Mouse (Mus musculus) G1E (cell line): ENCODE measurements around the gene Grid2ip. TPM values are rescaled to one million over a fixed set of nuclear protein-coding genes. Genes with fewer than 3 reads are reported as not detected.
A peak's percentile ranks its signal among the peaks of the same experiment; 100 is the strongest.

Experiments
- ATAC-seq: 2 replicates; pipeline ENCODE4 v1.8.0; 2016; ENCODE audit warnings: mild to moderate bottlenecking; ENCODE audit not compliant: insufficient number of reproducible peaks, poor library complexity, low FRiP score, severe bottlenecking; ENCODE audit errors: extremely low read depth
- DNase-seq: peaks from one replicate; pipeline ENCODE4 v3.0.0; 2012; ENCODE audit warnings: low spot score
- H3K27me3 ChIP-seq: 2 replicates; pipeline ENCODE4 v1.6.1; 2012; ENCODE audit warnings: mild to moderate bottlenecking, low read length, inconsistent platforms; ENCODE audit not compliant: insufficient read depth
- H3K36me3 ChIP-seq: replicated peaks from 2 replicates; pipeline ENCODE3; 2012; ENCODE audit warnings: mild to moderate bottlenecking, inconsistent platforms
- H3K4me1 ChIP-seq: 2 replicates; pipeline ENCODE4 v1.6.1; 2012; ENCODE audit warnings: low read depth, low read length, inconsistent platforms, mixed read lengths; ENCODE audit not compliant: insufficient read depth
- H3K4me3 ChIP-seq: 2 replicates; pipeline ENCODE4 v1.5.1; 2012; ENCODE audit warnings: low read depth, mild to moderate bottlenecking, inconsistent platforms, low read length, moderate library complexity, mixed read lengths
- H3K9me3 ChIP-seq: replicated peaks from 2 replicates; pipeline ENCODE4 v1.6.1; 2012; ENCODE audit warnings: inconsistent platforms
- CTCF ChIP-seq: IDR thresholded peaks from 2 replicates; pipeline ENCODE4 v1.5.1; 2012; ENCODE audit warnings: low read depth, low read length, inconsistent platforms, mixed read lengths
- GATA1 ChIP-seq: IDR thresholded peaks from 2 replicates; pipeline ENCODE4 v1.6.1; 2012; ENCODE audit warnings: borderline replicate concordance, low read length, inconsistent platforms, mixed read lengths
- GATA2 ChIP-seq: IDR thresholded peaks from 2 replicates; pipeline ENCODE4 v1.6.1; 2012; ENCODE audit warnings: low read depth, low read length, inconsistent platforms, borderline replicate concordance
- POLR2AphosphoS5 ChIP-seq: IDR thresholded peaks from 2 replicates; pipeline ENCODE4 v1.6.1; 2012; ENCODE audit warnings: low read depth, low read length, inconsistent platforms; ENCODE audit not compliant: insufficient replicate concordance
- TAL1 ChIP-seq: conservative IDR thresholded peaks from 2 replicates; pipeline ENCODE4 v1.6.1; 2012; ENCODE audit warnings: low read depth, low read length, inconsistent platforms, mixed read lengths
- polyA plus RNA-seq: library from polyadenylated mRNA; stranded (reverse); fragments of >175 nt; gene quantifications from 2 replicates; pipeline ENCODE4 v1.2.3, GENCODE M21; 2012
- total RNA-seq, 2 experiments: library from RNA; stranded (forward) in 1 of 2; stranded (reverse) in 1 of 2; fragments of 200-1000 nt in 1 of 2; fragments of >200 nt in 1 of 2; fragmentation: Nextera tagmentation in 1 of 2; gene quantifications; 2 replicates each; pipeline ENCODE4 v1.2.3; 2014 to 2017

Gene Grid2ip
- total and polyA plus RNA-seq, 3 experiments, result 0.05 TPM; not detected in 2

DNA sequence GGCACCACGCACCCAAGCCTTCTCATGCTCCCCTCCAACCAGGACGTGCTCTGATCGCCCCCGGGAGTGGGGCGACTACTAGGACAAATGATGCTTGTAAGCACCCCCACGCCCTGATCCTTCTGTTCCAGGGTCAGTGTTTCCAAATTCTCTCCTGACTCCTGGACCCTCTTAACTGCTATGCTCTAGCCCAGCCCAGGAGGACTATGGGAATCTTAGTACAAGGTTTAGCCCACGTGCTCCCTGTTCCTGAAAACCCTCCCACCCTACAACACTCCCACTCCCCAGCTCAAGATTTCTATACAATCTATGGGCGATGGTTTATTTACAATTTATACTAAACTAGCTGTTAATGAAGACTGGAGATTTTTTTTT, 41.6 kb upstream of the Grid2ip start:
- H3K36me3 ChIP-seq, result peaks cover 88% of the 10 kb centered on the region
- no peak for ATAC-seq
- TF ChIP-seq TAL1 (no peak), GATA2 (no peak), GATA1 (no peak), POLR2AphosphoS5 (no peak), CTCF (no peak)
- H3K4me1 ChIP-seq, result peaks cover 51% of the 10 kb centered on the region
- no peak for DNase-seq
- no peaks in the 10 kb centered on the region for H3K27me3 ChIP-seq
- H3K4me3 ChIP-seq, result peak overlapping the region; percentile 93; the same call in 1 of the 2 replicates
- H3K9me3 ChIP-seq, result no peaks in the 10 kb centered on the region

DNA sequence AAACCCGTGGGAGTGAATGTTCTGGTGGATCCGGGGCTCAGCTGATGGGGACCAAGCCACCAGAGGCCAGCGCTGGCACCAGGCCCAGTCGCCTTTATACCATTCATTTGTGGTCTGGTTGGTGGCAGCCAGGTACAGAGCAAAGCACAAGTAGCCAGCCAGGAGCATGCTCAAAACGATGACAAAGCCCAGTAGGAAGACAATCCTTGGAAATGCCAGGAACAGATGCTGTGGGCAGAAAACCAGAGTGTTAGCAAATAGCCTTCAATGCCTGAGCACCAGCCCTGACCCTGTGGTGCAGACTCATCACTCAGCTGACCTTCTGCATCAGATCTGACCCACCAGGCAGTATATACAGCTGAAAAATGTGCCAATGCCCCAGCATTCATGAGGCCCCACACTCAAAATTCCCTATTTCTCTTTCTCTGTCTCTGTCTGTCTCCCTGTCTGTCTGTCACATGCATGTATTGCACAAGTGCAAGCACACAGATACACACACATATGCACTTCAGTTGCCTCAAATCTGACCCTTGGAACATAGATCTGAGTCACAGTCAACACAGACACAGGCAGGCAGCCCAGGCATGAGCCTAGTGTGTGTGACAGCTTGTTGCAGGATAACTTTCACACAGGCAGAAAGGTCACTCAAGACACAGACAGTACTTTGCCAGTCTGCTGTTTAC, 40.4 kb upstream of the Grid2ip start:
- DNase-seq (no peak), ATAC-seq (no peak)
- Histone ChIP-seq H3K27me3 (no peaks in the 10 kb centered on the region), H3K9me3 (no peaks in the 10 kb centered on the region), H3K4me3 (no peak overlapping the region), H3K4me1 (peaks cover 43% of the 10 kb centered on the region), H3K36me3 (peaks cover 88% of the 10 kb centered on the region)
- TF ChIP-seq CTCF, result no peak
- TF ChIP-seq GATA1, result no peak
- TF ChIP-seq GATA2, result no peak
- no peak for TF ChIP-seq POLR2AphosphoS5
- TF ChIP-seq TAL1, result no peak

DNA sequence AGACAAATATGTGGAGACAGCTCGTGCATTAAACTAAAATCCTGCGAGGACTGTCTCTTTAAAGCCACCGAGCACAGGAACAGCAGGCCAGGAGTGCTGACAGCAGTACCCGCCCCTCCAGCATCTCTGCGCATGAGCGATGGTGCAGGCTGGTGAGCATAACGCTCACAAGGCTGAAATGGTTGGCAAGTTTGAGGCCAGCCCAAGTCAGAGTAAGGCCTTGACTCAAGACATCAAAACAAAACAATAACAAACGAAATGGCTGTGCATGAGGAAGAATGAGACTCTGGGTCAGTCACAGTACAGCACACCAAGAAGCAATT, 39.9 kb upstream of the Grid2ip start:
- no peak for TF ChIP-seq GATA2
- no peak for TF ChIP-seq TAL1
- TF ChIP-seq POLR2AphosphoS5, result no peak
- TF ChIP-seq GATA1, result no peak
- no peak for TF ChIP-seq CTCF
- Histone ChIP-seq H3K36me3 (peaks cover 88% of the 10 kb centered on the region), H3K9me3 (no peaks in the 10 kb centered on the region), H3K4me3 (no peak overlapping the region), H3K4me1 (peaks cover 40% of the 10 kb centered on the region), H3K27me3 (no peaks in the 10 kb centered on the region)
- ATAC-seq (no peak), DNase-seq (no peak)

DNA sequence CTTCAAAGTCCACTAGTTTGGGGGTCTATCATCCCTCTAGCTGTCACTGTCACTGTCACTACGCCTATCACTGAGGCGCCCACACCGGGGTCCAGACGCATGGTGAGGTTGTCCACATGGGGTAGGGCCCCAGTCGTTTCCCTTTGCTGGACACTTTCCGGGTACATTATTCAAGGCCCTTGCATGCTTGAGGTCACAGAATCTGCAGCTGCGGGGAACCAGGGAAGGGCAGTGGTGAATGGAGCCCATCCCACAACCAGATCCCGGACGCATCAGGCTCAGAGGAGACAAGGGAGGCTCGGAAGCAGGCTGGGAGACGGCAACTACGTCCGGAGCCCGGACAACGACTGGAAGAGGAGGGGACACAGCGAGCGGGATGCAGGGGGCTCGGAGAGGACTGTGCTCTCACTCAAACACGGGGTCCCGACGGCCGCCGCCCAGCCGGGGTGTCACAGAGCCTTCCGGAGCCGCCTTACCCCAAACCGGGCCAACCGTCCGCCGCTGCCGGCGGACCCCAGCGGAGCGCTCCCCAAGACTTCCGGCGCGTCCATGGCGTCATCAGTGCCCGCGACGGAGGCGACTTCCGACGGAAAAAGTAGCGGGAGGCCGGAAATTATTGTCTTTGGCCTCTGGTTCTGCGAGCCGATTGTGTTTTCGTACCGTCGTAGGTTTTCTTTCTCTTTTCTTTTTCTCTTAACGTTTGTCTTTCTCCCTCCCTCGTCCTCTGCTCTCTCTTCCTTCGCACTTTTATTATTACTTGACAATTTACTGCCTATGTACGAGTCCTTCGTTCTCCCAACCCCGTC, 28.2 kb upstream of the Grid2ip start, which contains the start of gene Zdhhc4:
Gene Zdhhc4 (minus strand): TSS at position 567 of the 806 bp plus-strand sequence.
- Histone ChIP-seq H3K27me3 (no peaks in the 10 kb centered on the region), H3K36me3 (peaks cover 51% of the 10 kb centered on the region), H3K4me3 (peak within 1 kb of the TSS; percentile 92), H3K9me3 (no peaks in the 10 kb centered on the region), H3K4me1 (peaks cover 24% of the 10 kb centered on the region)
- DNase-seq, result peak; percentile 87
- peak; percentile 65 for ATAC-seq
- TF ChIP-seq GATA1 (no peak), TAL1 (no peak), CTCF (no peak), POLR2AphosphoS5 (no peak), GATA2 (no peak)

DNA sequence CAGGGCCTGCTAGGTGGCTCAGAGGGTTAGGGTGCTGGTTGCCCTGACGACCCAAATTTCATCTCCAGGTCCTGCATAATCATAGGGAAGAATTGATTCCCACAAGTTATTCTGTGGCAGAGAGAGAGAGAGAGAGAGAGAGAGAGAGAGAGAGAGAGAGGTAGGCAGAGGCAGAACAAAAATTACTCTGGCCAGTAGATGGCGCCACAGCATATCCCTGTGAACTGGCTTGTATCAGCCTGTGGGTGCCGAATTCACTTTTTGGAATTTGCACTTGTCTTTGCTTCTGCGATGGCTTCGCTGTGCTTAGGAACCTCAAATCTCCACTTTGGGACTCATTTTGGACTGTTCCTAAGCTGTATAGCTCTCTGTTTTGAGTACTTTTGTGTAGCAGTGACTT, 23.3 kb upstream of the Grid2ip start:
- DNase-seq, result peak; percentile 39
- Histone ChIP-seq H3K9me3 (no peaks in the 10 kb centered on the region), H3K4me1 (peaks cover 17% of the 10 kb centered on the region), H3K4me3 (no peak overlapping the region), H3K36me3 (peaks cover 9% of the 10 kb centered on the region), H3K27me3 (peaks cover 4% of the 10 kb centered on the region)
- TF ChIP-seq GATA1 (no peak), CTCF (peak; percentile 65)
- no peak for ATAC-seq

DNA sequence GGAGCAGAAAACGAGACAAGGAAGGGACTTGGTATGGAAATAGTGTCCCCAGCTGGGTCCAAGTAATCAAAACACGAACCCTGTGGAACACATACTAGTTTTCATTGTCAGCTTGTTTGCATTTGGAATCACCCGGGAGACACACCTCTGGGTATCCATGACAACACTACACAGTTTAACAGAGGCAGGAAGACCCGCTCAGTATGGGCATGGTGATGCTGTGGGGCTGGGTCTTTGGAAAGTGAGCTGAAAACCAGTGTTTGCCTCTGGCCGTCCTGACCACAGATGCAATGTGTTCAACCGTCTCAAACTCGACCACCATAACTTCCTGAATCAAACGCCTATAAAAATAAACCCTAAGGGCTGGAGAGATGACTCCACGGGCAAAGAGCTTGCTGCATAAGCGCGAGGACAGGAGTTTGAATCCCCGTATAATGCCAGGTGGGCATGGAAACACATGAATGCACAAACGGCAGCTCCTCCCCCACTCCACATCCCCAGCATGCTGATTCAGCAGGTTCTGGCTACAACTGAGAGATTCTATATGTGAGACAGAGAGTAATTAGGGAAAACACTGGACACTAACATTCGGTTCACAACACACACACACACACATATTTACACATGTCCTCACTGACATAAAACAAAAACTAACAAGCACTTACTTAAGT, 22.6 kb upstream of the Grid2ip start:
- Histone ChIP-seq H3K27me3 (peaks cover 4% of the 10 kb centered on the region), H3K4me3 (no peak overlapping the region), H3K9me3 (no peaks in the 10 kb centered on the region), H3K36me3 (peaks cover 9% of the 10 kb centered on the region), H3K4me1 (peaks cover 17% of the 10 kb centered on the region)
- ATAC-seq, result no peak
- DNase-seq, result no peak
- TF ChIP-seq GATA1, result no peak
- TF ChIP-seq POLR2AphosphoS5, result no peak
- no peak for TF ChIP-seq CTCF
- no peak for TF ChIP-seq GATA2
- TF ChIP-seq TAL1, result no peak
